Mouse (Mus musculus): ENCODE results near the gene Mgrn1.

GRCm38 (mm10) chr16:4896249-4897027 lies 10.4 kb downstream of the Mgrn1 start:
- TF ChIP-seq GATA1 (IDR thresholded peaks at IDR 0.05; ENCODE audit: low read length) (no peak), TAL1 (IDR thresholded peaks at IDR 0.05; ENCODE audit: low read length) (peak; percentile 30; the same call in 1 of the 3 replicates)

Data from erythroblast, embryonic 14.5 days (primary cell).